Mouse (Mus musculus): ENCODE data around the gene Mafk.

DNA sequence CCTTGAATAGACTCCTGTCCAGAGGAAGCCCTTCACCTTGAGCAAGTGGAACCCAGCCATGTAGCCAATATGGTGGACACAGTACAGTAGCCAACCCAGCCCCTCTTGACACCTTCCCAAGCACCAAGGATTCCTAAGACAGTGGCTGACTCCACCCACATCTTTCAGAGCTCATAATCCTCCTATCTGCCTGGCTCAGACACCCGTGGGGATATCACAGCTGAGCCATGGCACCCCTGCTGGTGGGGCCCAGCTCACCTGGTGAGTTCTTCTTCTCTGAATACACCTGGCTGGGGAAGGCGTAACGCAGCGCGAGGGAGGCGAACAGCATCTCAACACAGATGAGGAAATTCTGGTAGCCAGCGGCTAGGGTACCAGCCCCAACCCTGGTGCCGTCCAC is 14.6 kb downstream of the Mafk start:
- no peak for TF ChIP-seq CTCF (conservative IDR thresholded peaks at IDR 0.05 in 1 of 2, IDR thresholded peaks at IDR 0.05 in 1 of 2; ENCODE audit: low read depth in 2 of 2, low read length in 2 of 2)
- no peak for TF ChIP-seq POLR2A (IDR thresholded peaks at IDR 0.05; ENCODE audit: low read depth, low read length)
- TF ChIP-seq EP300 (IDR thresholded peaks at IDR 0.05; ENCODE audit: low read length): no peak
- no peak for TF ChIP-seq MAFK (IDR thresholded peaks at IDR 0.05; ENCODE audit: insufficient replicate concordance, low read length)
- no peak for TF ChIP-seq GABPA (IDR thresholded peaks at IDR 0.05; ENCODE audit: insufficient replicate concordance, low read depth, low read length)
- no peak for TF ChIP-seq KAT2A (IDR thresholded peaks at IDR 0.05; ENCODE audit: insufficient replicate concordance, low read length)
- TF ChIP-seq ZNF384 (IDR thresholded peaks at IDR 0.05; ENCODE audit: low read depth, low read length): no peak
- no peak for TF ChIP-seq PAX5 (IDR thresholded peaks at IDR 0.05; ENCODE audit: low read length)
- TF ChIP-seq ZMIZ1 (IDR thresholded peaks at IDR 0.05; ENCODE audit: low read depth, low read length): no peak
- TF ChIP-seq ELF1 (IDR thresholded peaks at IDR 0.05; ENCODE audit: low read depth, low read length): no peak
- TF ChIP-seq POLR2AphosphoS2 (IDR thresholded peaks at IDR 0.05; ENCODE audit: low read depth, low read length): no peak
- TF ChIP-seq MYC (IDR thresholded peaks at IDR 0.05; ENCODE audit: low read depth, low read length): no peak
- TF ChIP-seq USF2 (conservative IDR thresholded peaks at IDR 0.05; ENCODE audit: low read depth, low read length): no peak
- no peak for TF ChIP-seq HCFC1 (IDR thresholded peaks at IDR 0.05; ENCODE audit: low read depth, low read length)
